Mouse (Mus musculus) sigmoid colon, adult 10 weeks (tissue): Measurements from ENCODE around the gene Cfap44. TPM values are rescaled to one million over a fixed set of nuclear protein-coding genes. Genes with fewer than 3 reads are reported as not detected.

Experiments
- polyA plus RNA-seq: library from polyadenylated mRNA; stranded (reverse); fragments of 350-450 nt; fragmentation: Illumina TruSeq; extraction: RNeasy Lipid Tissue Mini Kit (QIAGEN cat#74804); gene quantifications from one replicate; pipeline ENCODE4 v1.2.3, GENCODE M21; 2014; ENCODE audit warnings: low read depth, low replicate concordance

Cfap44 gene
- 0.82 TPM for polyA plus RNA-seq

DNA sequence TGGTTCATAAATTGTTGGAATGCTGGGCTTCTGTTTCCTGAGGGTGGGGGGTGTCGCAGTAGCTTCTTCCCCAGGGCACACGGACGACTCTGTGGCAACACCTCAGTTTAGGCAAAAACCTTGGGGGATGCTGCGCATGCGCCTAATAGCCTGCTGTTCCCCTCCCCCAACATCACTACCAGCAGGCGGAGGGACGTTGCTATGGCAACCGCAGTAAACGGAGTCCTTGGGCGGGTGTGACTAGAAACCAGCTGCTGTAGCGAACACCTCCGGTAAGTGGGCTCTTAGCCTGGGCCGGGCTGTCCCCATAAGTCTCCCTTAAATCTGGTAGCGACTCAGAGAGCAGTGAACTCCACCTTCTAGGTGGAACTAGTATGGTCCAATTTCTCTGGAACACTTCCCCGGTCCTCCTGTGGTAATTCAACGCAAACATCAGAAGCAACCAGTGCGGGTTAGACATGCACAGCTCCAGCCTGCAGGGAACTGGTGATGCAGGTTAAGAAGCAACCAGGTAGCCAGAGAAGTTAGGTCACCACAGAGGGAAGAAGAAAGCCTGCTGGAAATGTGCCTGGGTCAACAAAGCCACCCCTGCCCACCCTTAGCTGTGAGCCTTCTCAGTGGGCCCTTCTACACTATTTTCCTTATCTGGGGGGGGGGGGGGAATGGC is at the start of gene Cfap44:
Gene Cfap44, plus strand, starts transcription at position 220 of the 667 bp plus-strand sequence.

DNA sequence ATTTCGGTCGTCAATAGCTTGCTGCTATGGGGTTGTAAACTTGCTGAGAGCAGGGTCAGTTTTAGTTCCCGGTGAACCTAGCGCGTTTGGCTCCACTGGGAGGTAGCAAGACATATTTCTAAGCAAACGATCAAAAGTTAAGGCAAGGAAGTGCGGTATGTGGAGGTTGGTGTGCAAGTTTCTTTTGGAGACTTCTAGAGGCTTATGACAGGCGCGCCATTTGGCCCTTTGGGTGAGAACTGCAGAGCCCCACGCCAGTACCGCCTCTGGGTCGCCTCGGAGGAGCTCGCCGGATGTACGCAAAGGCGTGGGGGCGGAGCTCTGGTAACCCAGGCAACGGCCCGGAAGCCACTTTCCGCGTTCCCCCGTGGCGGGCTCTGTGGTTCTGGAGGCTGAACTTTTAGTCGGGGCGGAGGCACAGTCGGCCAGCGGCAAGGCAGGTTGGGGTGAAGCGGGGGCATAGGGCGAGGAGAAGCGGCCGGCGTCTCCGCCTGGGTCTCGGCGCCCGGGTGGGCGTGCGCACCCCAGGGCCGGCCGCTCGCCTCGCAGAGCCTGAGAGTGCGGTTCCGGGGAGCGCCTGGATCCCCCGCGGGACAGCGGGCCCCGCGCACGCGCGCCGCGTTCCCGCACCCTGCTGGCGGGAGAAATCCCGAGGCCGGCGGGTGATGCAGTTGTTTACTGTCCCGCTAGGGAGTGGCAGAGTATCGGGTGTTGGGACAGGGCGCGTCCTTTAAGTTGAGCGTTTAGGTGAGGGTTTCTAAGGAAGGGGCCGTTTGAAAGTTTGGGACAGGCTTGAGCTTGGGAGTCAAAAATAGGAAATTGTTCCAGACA is 47.3 kb upstream of the Cfap44 start, which contains the start of gene Spice1:
Gene Spice1, plus strand, starts transcription at position 51 of the 831 bp plus-strand sequence.

Other genes starting within 250 kb of the Cfap44 start
- gene Usf3, start 221.6 kb upstream of the Cfap44 start, polyA plus RNA-seq = 79.6 TPM
- 13.2 TPM for gene Sidt1, start 61.6 kb upstream of the Cfap44 start, polyA plus RNA-seq
- gene Spice1, start 47.7 kb upstream of the Cfap44 start, polyA plus RNA-seq = 33.8 TPM
- 7.9 TPM for gene Boc, start 164.1 kb downstream of the Cfap44 start, polyA plus RNA-seq